Mouse (Mus musculus) G1E (cell line): ENCODE results near the gene Rnf167. TPM values are rescaled to one million over a fixed set of nuclear protein-coding genes. Genes with fewer than 3 reads are reported as not detected.

Source experiments
- ATAC-seq: 2 replicates; pipeline ENCODE4 v1.8.0; 2016; ENCODE audit warnings: mild to moderate bottlenecking; ENCODE audit not compliant: insufficient number of reproducible peaks, poor library complexity, low FRiP score, severe bottlenecking; ENCODE audit errors: extremely low read depth
- DNase-seq: peaks from one replicate; pipeline ENCODE4 v3.0.0; 2012; ENCODE audit warnings: low spot score
- H3K27me3 ChIP-seq: 2 replicates; pipeline ENCODE4 v1.6.1; 2012; ENCODE audit warnings: mild to moderate bottlenecking, low read length, inconsistent platforms; ENCODE audit not compliant: insufficient read depth
- H3K36me3 ChIP-seq: replicated peaks from 2 replicates; pipeline ENCODE3; 2012; ENCODE audit warnings: mild to moderate bottlenecking, inconsistent platforms
- H3K4me1 ChIP-seq: 2 replicates; pipeline ENCODE4 v1.6.1; 2012; ENCODE audit warnings: low read depth, low read length, inconsistent platforms, mixed read lengths; ENCODE audit not compliant: insufficient read depth
- H3K4me3 ChIP-seq: 2 replicates; pipeline ENCODE4 v1.5.1; 2012; ENCODE audit warnings: low read depth, mild to moderate bottlenecking, inconsistent platforms, low read length, moderate library complexity, mixed read lengths
- H3K9me3 ChIP-seq: replicated peaks from 2 replicates; pipeline ENCODE4 v1.6.1; 2012; ENCODE audit warnings: inconsistent platforms
- CTCF ChIP-seq: IDR thresholded peaks from 2 replicates; pipeline ENCODE4 v1.5.1; 2012; ENCODE audit warnings: low read depth, low read length, inconsistent platforms, mixed read lengths
- GATA1 ChIP-seq: IDR thresholded peaks from 2 replicates; pipeline ENCODE4 v1.6.1; 2012; ENCODE audit warnings: borderline replicate concordance, low read length, inconsistent platforms, mixed read lengths
- GATA2 ChIP-seq: IDR thresholded peaks from 2 replicates; pipeline ENCODE4 v1.6.1; 2012; ENCODE audit warnings: low read depth, low read length, inconsistent platforms, borderline replicate concordance
- POLR2AphosphoS5 ChIP-seq: IDR thresholded peaks from 2 replicates; pipeline ENCODE4 v1.6.1; 2012; ENCODE audit warnings: low read depth, low read length, inconsistent platforms; ENCODE audit not compliant: insufficient replicate concordance
- TAL1 ChIP-seq: conservative IDR thresholded peaks from 2 replicates; pipeline ENCODE4 v1.6.1; 2012; ENCODE audit warnings: low read depth, low read length, inconsistent platforms, mixed read lengths
- polyA plus RNA-seq: library from polyadenylated mRNA; stranded (reverse); fragments of >175 nt; gene quantifications from 2 replicates; pipeline ENCODE4 v1.2.3, GENCODE M21; 2012
- total RNA-seq, 2 experiments: library from RNA; stranded (forward) in 1 of 2; stranded (reverse) in 1 of 2; fragments of 200-1000 nt in 1 of 2; fragments of >200 nt in 1 of 2; fragmentation: Nextera tagmentation in 1 of 2; gene quantifications; 2 replicates each; pipeline ENCODE4 v1.2.3; 2014 to 2017

Rnf167 gene
- total and polyA plus RNA-seq, 3 experiments: 64.1 to 115 (median 81.3) TPM

DNA sequence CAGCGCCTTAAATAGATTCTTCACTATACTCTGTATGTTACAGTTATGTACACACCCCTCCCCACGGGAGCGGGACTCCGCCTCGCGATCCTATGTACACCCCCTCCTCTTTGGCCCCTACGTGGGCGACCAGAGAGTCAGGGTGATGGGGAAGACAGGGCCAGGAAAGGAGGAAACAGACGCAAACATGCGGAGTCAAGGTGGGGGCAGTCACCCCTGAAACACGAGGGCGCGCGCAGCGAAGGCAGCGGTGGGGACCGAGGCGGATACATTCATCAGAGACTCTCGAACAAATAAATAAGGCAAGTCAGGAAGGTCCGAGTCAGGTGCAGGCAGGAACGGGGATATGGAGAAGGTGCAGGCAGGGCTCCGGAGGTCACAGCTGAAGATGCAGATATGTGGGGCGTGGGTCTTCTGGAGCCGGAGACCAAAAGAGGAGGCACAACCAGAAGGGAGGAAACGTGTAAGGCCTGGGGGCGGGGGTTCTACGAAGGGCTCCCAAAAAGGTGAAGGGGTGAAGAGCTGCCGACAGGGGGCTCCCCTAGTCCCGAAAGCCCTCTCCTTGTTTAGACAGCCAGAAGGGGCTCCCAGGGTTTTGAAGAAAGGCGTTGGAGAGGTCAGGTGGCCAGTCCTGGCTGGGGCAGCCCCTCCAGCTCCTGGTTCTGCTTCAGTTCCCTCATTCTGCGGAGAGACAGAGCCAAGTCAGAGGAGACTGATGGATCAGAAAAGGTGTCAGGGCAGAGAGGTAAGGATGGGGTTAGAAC lies 22.7 kb downstream of the Rnf167 start:
- peaks cover 72% of the 10 kb centered on the region for H3K36me3 ChIP-seq
- TF ChIP-seq CTCF (0 out of 2 replicates have a peak, but pooled peaks have one; percentile 34), GATA2 (no peak)
- H3K9me3 ChIP-seq: no peaks in the 10 kb centered on the region
- peak overlapping the region; percentile 77 for H3K4me3 ChIP-seq
- ATAC-seq (peak; percentile 17; the same call in 1 of the 2 replicates), DNase-seq (peak; percentile 86)
- H3K27me3 ChIP-seq: no peaks in the 10 kb centered on the region
- peaks cover 54% of the 10 kb centered on the region for H3K4me1 ChIP-seq

DNA sequence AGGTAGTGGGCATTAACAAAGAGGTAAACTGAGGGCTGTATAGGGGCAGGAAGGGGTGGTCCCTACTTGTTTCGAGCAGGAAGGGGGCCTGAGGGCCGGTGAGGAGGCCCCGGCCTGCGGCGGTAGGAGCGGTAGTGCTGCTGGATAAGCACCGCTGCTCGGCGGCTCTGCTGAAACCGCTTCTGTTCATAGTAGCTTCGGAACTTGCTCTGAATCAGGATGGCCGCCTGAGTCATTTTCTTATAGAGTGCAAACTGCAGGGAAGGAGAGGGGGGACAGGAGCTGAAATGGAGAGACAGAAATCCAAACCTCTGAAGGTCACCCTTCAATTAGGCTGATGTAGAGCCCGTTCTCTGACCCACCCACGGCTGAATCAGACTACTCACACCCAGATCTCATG lies 23.4 kb downstream of the Rnf167 start:
- peak overlapping the region; percentile 77; the same call in 1 of the 2 replicates for H3K4me3 ChIP-seq
- H3K4me1 ChIP-seq: peaks cover 52% of the 10 kb centered on the region
- TF ChIP-seq TAL1 (no peak), POLR2AphosphoS5 (no peak), CTCF (no peak), GATA1 (no peak), GATA2 (no peak)
- peaks cover 72% of the 10 kb centered on the region for H3K36me3 ChIP-seq
- H3K9me3 ChIP-seq: no peaks in the 10 kb centered on the region
- no peak for DNase-seq
- ATAC-seq: no peak
- no peaks in the 10 kb centered on the region for H3K27me3 ChIP-seq

DNA sequence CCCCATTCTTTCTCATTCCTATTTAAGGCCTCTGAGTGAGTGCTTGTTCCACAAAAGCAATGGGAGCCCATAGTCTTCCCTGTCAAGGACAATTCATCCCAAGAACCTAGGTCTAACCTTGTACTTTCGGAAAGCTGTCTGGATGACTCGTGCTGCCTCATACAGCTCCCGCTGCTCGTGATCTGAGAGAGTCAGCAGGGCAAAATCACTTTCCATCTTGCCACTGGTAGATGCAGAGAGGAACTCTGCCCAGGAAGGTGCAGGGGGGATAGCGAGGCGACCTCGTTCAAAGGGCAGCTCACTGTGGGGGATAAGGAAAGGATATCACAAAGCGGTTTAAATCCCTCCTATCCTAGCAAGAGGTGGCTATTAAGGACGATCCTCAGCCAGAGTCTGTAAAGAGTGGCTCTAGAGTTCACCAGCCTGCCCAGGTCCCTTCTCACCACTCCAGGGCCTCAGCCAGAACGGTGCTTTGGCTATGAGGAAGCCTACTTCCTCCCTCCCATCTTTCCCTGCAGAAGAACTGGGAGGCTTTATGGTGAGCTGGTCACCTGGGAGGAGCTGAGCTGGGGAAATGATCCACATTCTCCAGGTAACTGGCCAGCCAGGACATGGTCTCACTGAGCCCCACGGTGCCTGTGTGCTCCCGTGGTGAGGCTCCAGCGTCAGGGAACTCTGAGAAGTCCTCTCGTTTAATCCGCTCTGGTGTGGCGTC lies 24.5 kb downstream of the Rnf167 start:
- DNase-seq (no peak), ATAC-seq (no peak)
- Histone ChIP-seq H3K4me1 (peaks cover 52% of the 10 kb centered on the region), H3K36me3 (peaks cover 72% of the 10 kb centered on the region), H3K27me3 (no peaks in the 10 kb centered on the region), H3K9me3 (no peaks in the 10 kb centered on the region), H3K4me3 (no peak overlapping the region)
- TF ChIP-seq GATA2 (no peak), CTCF (no peak), GATA1 (no peak), TAL1 (no peak), POLR2AphosphoS5 (no peak)

DNA sequence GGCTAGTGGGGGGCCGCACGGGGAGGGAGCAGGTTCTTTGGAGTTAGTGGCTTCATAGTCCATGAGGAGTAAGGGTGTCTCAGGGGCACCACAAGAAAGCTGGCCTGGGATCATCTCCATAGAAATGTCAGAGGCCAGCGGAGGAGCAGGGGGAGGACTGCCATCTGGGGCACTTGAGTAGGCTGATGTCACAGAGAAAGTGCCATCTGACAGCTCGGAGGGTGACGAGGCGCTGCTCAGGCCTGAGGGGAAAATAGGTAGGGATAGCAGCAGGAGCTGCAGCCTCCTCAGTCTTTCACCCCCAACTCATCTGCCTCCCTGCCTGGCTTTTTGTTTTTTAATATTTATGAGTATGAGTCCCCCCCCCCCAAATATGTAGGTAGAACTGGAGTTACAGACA lies 27.0 kb downstream of the Rnf167 start:
- DNase-seq: no peak
- Histone ChIP-seq H3K4me3 (no peak overlapping the region), H3K4me1 (peaks cover 32% of the 10 kb centered on the region), H3K27me3 (no peaks in the 10 kb centered on the region), H3K36me3 (peaks cover 82% of the 10 kb centered on the region), H3K9me3 (no peaks in the 10 kb centered on the region)
- TF ChIP-seq TAL1: no peak
- TF ChIP-seq GATA1: no peak
- TF ChIP-seq GATA2: no peak
- no peak for TF ChIP-seq CTCF
- no peak for TF ChIP-seq POLR2AphosphoS5
- ATAC-seq: no peak

DNA sequence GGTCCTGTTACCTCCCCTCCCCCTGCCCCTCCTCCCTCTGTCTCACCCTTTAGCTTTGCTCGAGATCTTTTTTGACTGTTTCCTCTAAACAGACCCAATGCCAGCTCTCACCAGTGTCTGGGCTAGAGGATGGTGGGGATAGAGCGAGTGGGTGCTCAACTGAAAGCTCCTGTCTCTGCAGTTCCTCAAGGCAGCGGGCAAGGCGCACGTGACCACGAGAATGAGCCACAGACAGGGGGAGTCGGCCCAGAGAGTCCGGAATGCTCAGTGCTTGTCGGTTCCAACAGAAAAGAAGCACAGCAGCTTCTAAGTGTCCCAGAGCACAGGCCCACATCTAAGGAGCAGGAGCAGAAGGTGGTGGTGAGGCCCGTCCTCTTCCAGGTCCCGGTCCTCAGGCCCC lies 27.5 kb downstream of the Rnf167 start:
- no peak for TF ChIP-seq GATA1
- no peak for TF ChIP-seq TAL1
- TF ChIP-seq CTCF: no peak
- no peak for TF ChIP-seq POLR2AphosphoS5
- TF ChIP-seq GATA2: no peak
- H3K4me3 ChIP-seq: no peak overlapping the region
- H3K36me3 ChIP-seq: peaks cover 87% of the 10 kb centered on the region
- H3K27me3 ChIP-seq: no peaks in the 10 kb centered on the region
- no peak for DNase-seq
- H3K9me3 ChIP-seq: no peaks in the 10 kb centered on the region
- peaks cover 34% of the 10 kb centered on the region for H3K4me1 ChIP-seq
- ATAC-seq: no peak

DNA sequence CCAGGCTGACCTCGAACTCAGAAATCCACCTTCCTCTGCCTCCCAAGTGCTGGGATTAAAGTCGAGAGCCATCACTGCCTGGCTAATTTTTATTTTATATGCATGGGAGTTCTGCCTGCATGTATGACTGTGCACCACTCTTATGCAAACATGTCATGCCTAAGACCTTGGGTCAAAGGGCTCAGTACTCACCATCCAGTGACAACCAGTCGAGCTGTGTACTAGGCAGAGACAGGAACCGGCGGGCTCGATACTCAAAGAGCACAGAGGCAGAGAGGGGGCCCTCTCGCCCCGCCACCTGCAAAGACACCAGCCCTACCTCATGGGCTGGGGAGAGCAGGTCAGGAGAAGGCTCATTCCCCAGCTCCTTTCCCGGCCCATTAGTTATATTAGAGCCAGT lies 31.1 kb downstream of the Rnf167 start:
- H3K27me3 ChIP-seq: no peaks in the 10 kb centered on the region
- H3K4me3 ChIP-seq: no peak overlapping the region
- H3K9me3 ChIP-seq: no peaks in the 10 kb centered on the region
- peaks cover 90% of the 10 kb centered on the region for H3K36me3 ChIP-seq
- TF ChIP-seq CTCF (no peak), GATA1 (no peak), POLR2AphosphoS5 (no peak), TAL1 (no peak), GATA2 (no peak)
- no peak for ATAC-seq
- no peak for DNase-seq
- H3K4me1 ChIP-seq: peaks cover 38% of the 10 kb centered on the region
